Mouse (Mus musculus): ENCODE measurements at regions not wholly inside any gene's neighbourhood (a gene's known extent, or its start where the extent isn't known, plus 50 kb on each side); places are given as distances from the start of the nearest gene placed in this dataset.

- TF ChIP-seq POLR2A (IDR thresholded peaks at IDR 0.05; ENCODE audit: borderline replicate concordance, extremely low read depth, insufficient read depth, insufficient read length, poor library complexity, severe bottlenecking) = no peak
- TF ChIP-seq CTCF (IDR thresholded peaks at IDR 0.05; ENCODE audit: borderline replicate concordance, extremely low read depth, insufficient read depth, insufficient read length) = no peak
Measured at GRCm38 (mm10) chr9:46379453-46379852, 59.7 kb upstream of the 4931429L15Rik start.

All from brain, embryonic 14.5 days (tissue).